Mouse (Mus musculus): ENCODE data around the gene Fut1.

DNA sequence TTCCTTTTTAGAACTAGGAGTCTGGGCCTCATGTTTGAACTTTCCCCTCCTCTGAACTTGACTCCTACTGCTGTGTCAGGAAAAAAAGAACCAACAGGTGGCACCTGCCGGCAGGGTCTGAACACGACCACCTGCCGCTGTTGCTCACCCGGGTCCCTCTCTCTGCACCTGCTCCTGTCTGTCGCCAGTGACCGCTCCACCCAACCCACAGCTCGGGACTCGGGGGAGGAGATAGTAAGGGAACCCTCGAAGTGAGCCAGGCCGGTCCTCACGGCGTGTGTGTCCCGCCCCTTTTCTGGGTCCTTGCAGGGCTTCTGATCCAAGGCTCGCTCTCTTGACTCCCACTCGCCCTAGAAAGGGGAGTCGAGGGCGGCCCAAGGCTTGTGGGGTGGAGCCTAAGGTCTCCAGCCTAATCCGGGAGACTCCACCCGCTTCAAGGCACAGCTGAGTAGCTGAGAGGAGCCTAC lies 22.5 kb downstream of the Fut1 start, which contains the start of gene Mamstr:
- TF ChIP-seq POLR2A (IDR thresholded peaks at IDR 0.05; ENCODE audit: low read depth, low read length) (no peak), CTCF (conservative IDR thresholded peaks at IDR 0.05; ENCODE audit: insufficient read depth, insufficient read length, low read depth, low read length) (no peak)

Data from kidney, adult 2 months (tissue).